Mouse (Mus musculus) thymus, adult 2 months (tissue): ENCODE data around the gene Nabp2. TPM values are rescaled to one million over a fixed set of nuclear protein-coding genes. Genes with fewer than 3 reads are reported as not detected.
A peak's percentile ranks its signal among the peaks of the same experiment; 100 is the strongest.

Source experiments
- DNase-seq: peaks from one replicate; pipeline ENCODE4 v3.0.0; 2021
- H3K27ac ChIP-seq: fragments of 200-500 bp; 2 replicates; pipeline ENCODE4 v1.5.1; 2012; ENCODE audit warnings: low read length, control low read depth; ENCODE audit not compliant: control insufficient read depth, insufficient read depth
- H3K27me3 ChIP-seq: fragments of 200-500 bp; 2 replicates; pipeline ENCODE4 v1.6.1; 2012; ENCODE audit warnings: mild to moderate bottlenecking, low read length, moderate library complexity, mixed read lengths; ENCODE audit not compliant: control insufficient read depth, insufficient read depth
- H3K36me3 ChIP-seq: fragments of 200-500 bp; 2 replicates; pipeline ENCODE4 v1.6.1; 2012; ENCODE audit warnings: mild to moderate bottlenecking, low read length, moderate library complexity; ENCODE audit not compliant: control insufficient read depth, insufficient read depth
- H3K4me1 ChIP-seq: fragments of 200-500 bp; replicated peaks from 2 replicates; pipeline ENCODE4 v1.6.1; 2012; ENCODE audit warnings: low read length; ENCODE audit not compliant: control insufficient read depth, insufficient read depth
- H3K4me3 ChIP-seq: fragments of 200-500 bp; 2 replicates; pipeline ENCODE4 v1.5.1; 2012; ENCODE audit warnings: mild to moderate bottlenecking, low read length, control low read depth, moderate library complexity; ENCODE audit not compliant: control insufficient read depth, insufficient read depth
- CTCF ChIP-seq: fragments of 200-500 bp; IDR thresholded peaks from 2 replicates; pipeline ENCODE4 v1.5.1; 2012; ENCODE audit warnings: mild to moderate bottlenecking, control low read depth, low read length, moderate library complexity, borderline replicate concordance; ENCODE audit not compliant: control insufficient read depth, poor library complexity, insufficient read depth; ENCODE audit errors: extremely low read depth
- POLR2A ChIP-seq: fragments of 200-500 bp; IDR thresholded peaks from 2 replicates; pipeline ENCODE4 v1.6.1; 2012; ENCODE audit warnings: mild to moderate bottlenecking, low read length, control low read depth, moderate library complexity; ENCODE audit not compliant: control insufficient read depth, poor library complexity, insufficient read depth; ENCODE audit errors: extremely low read depth
- WGBS: fragments of 180-500 bp; shearing (Covaris S2); methylation state at CpG from one replicate; pipeline ENCODE4 v1.1.7; 2018; 5-methylcytosine and 5-hydroxymethylcytosine counted together
- polyA plus RNA-seq: library from polyadenylated mRNA; depleted of rRNA; stranded (reverse); fragments of >200 nt; gene quantifications from 2 replicates; pipeline ENCODE4 v1.2.3, GENCODE M21; 2012; rRNA removed

Nabp2 gene
- polyA plus RNA-seq, 1 experiment = 18.0 TPM

GRCm38 (mm10) chr10:128369218-128369543, 42.1 kb downstream of the Nabp2 start:
- WGBS = 7% methylated on average over 9 of the region's 9 CpGs
- peak overlapping the region; percentile 8 for H3K27ac ChIP-seq
- H3K36me3 ChIP-seq = no peaks in the 10 kb centered on the region
- DNase-seq = no peak
- TF ChIP-seq CTCF (no peak), POLR2A (no peak)
- peak overlapping the region; percentile 81 for H3K4me3 ChIP-seq
- peaks cover 11% of the 10 kb centered on the region for H3K4me1 ChIP-seq
- H3K27me3 ChIP-seq = no peaks in the 10 kb centered on the region

DNA sequence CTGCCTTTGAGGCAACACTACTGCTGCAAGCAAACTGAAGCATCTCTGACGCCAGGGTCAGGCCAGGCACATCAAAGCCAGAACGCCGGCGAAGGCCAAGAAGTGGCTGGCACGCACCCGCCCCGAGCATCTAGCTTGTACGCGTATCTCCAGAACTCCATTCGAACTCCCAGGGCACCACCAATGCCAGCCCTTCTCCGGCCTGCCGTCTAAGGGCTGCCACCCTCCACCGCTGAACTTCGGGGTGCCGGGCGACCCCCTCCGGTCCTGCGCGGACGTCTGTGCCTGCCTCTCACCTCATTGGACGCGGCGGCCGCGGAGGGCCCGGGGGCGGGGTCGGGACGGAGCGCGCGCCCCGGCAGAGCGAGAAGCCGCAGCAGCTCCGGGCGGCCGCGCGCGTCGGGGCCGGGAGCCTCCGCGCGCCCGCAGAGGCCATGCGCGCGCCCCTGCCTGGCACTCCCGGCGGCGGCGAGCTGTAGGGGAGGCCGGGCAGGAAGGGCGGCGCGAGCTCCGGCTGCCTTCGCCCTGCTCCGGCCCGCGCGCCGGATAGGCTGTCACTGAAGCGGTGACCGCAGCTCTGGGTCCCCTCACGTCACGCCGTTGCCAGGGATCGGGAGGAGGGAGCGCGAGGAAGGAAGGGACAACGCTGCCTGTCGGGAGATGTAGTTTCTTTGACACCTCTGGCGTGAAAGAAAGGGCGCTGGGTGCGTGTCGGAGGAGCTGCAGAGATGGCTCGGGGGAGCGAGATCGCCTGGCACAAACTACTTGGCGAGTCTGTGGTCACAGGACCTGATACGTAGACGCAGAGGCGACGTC, 42.7 kb downstream of the Nabp2 start, which contains the start of gene Coq10a:
Gene Coq10a, minus strand, starts transcription at position 596 of the 816 bp plus-strand sequence.
- DNase-seq = peak; percentile 90
- peak within 1 kb of the TSS; percentile 81 for H3K4me3 ChIP-seq
- peaks cover 1% of the 10 kb centered on the region for H3K36me3 ChIP-seq
- H3K27me3 ChIP-seq = no peaks in the 10 kb centered on the region
- WGBS = under 1% methylated on average over 84 of the region's 87 CpGs
- TF ChIP-seq CTCF (peak; percentile 45; the same call in 1 of the 2 replicates), POLR2A (peak; percentile 93; the same call in 1 of the 2 replicates)
- H3K4me1 ChIP-seq = peaks cover 11% of the 10 kb centered on the region
- H3K27ac ChIP-seq = peak within 1 kb of the TSS; percentile 49

- 15% methylated on average over 19 of the region's 19 CpGs for WGBS
- Histone ChIP-seq H3K4me1 (peaks cover 11% of the 10 kb centered on the region), H3K27me3 (no peaks in the 10 kb centered on the region), H3K4me3 (peak overlapping the region; percentile 81), H3K36me3 (peaks cover 8% of the 10 kb centered on the region), H3K27ac (peak overlapping the region; percentile 49)
- no peak for DNase-seq
- TF ChIP-seq CTCF (no peak), POLR2A (no peak)
Observed at GRCm38 (mm10) chr10:128367899-128368401, 43.3 kb downstream of the Nabp2 start.

DNA sequence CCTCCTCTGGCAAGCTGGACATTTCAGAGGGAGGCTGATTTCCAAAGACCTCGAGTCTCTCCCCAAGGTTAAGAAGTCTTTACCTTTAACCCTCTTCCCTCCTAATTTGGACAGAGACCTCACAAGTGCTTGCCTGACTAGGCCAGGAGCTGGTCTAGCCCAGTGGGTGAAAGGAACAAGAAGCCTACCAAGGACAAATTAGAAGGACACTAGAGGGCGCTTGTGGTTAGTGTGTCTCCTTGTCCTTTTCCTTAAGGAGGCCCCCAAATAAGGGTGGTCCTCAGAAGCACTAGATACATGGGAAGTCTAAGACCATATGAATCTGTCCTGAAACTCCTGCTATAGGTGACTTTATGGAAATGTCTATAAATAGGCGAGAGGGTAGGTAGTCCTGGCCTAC, 48.7 kb downstream of the Nabp2 start:
- no peaks in the 10 kb centered on the region for H3K4me1 ChIP-seq
- DNase-seq = peak; percentile 39
- TF ChIP-seq CTCF = no peak
- TF ChIP-seq POLR2A = no peak
- no peak overlapping the region for H3K4me3 ChIP-seq
- H3K27ac ChIP-seq = no peak overlapping the region
- WGBS = 70% methylated on average over 3 of the region's 3 CpGs
- H3K36me3 ChIP-seq = peaks cover 50% of the 10 kb centered on the region
- no peaks in the 10 kb centered on the region for H3K27me3 ChIP-seq

DNA sequence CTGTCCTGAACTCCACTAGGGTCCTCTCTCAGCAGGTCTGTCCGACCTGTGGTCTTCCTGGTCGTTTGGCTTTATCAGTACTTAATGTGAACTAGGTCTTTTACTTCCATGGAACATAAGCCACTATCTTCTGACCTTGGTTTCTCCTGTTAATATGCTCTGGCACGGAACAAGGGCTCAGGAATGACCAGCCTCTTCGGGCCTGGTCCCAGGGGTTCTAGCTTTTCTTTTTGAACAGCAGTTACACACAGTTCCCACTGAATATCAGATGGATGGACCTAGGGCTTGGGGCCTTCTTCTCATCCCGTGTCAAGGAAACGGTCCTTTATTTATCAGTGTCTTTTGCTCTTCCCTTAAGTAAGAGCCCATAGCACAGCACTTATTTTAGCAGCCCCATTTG, 49.5 kb downstream of the Nabp2 start:
- H3K4me3 ChIP-seq = no peak overlapping the region
- WGBS = 96% methylated on average over 6 of the region's 6 CpGs
- H3K36me3 ChIP-seq = peaks cover 50% of the 10 kb centered on the region
- H3K27ac ChIP-seq = no peak overlapping the region
- no peaks in the 10 kb centered on the region for H3K4me1 ChIP-seq
- TF ChIP-seq CTCF = no peak
- TF ChIP-seq POLR2A = no peak
- no peaks in the 10 kb centered on the region for H3K27me3 ChIP-seq
- DNase-seq = no peak

DNA sequence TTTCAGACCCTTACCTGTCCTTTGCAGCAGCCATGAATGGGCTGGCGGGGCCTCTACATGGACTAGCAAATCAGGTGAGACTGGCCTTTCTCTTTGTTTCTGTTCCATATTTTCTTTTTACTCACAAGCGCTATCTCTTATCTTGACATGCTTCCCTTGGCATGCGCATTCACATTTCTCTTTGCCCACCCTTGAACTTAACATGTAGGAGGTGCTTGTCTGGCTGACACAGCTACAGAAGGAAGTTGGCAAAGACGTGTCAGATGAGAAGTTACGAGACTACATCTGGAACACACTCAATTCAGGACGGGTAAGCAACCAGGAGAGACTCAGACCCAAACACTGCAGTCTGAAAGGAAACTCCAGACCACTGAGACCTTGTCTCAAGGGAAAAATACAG, 52.1 kb downstream of the Nabp2 start:
- TF ChIP-seq POLR2A (no peak), CTCF (no peak)
- no peak for DNase-seq
- no peaks in the 10 kb centered on the region for H3K27me3 ChIP-seq
- no peaks in the 10 kb centered on the region for H3K4me1 ChIP-seq
- H3K4me3 ChIP-seq = no peak overlapping the region
- H3K27ac ChIP-seq = no peak overlapping the region
- 95% methylated on average over 6 of the region's 6 CpGs for WGBS
- H3K36me3 ChIP-seq = peaks cover 64% of the 10 kb centered on the region

DNA sequence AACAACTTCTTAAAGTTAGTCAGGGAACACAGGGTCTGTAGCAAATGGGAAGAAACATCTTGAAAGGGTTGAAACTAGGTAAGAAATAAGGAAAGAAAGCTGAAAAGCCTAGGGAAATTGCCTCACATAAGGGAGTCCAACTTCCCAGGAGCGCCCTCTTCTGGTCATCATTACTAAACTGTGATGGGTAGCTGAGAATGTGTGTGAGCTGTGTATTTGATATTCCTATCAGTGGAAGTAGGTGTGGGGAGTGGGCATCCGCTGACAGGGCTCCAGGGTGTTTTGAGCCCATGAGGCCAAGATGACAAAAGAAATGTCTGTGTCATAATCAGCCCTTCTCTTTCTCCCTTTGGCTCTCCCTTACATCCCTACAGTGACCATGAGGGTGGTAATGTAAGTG, 52.5 kb downstream of the Nabp2 start:
- DNase-seq = peak; percentile 61
- WGBS = 52% methylated on average over 2 of the region's 2 CpGs
- no peaks in the 10 kb centered on the region for H3K4me1 ChIP-seq
- no peak overlapping the region for H3K27ac ChIP-seq
- no peak overlapping the region for H3K4me3 ChIP-seq
- TF ChIP-seq POLR2A (no peak), CTCF (no peak)
- H3K27me3 ChIP-seq = no peaks in the 10 kb centered on the region
- peaks cover 68% of the 10 kb centered on the region for H3K36me3 ChIP-seq

Other genes starting within 250 kb of the Nabp2 start
- gene Rbms2, start 231.2 kb downstream of the Nabp2 start, polyA plus RNA-seq = 65.3 and 76.2 TPM in 2 replicates
- gene Gls2, start 217.0 kb downstream of the Nabp2 start, polyA plus RNA-seq = 1.2 and 6.6 TPM in 2 replicates
- 9.8 and 10.9 TPM in 2 replicates for gene Spryd4, start 199.7 kb downstream of the Nabp2 start, polyA plus RNA-seq
- 0.19 and 0.24 TPM in 2 replicates for gene Mip, start 185.7 kb downstream of the Nabp2 start, polyA plus RNA-seq
- gene Timeless, start 179.4 kb downstream of the Nabp2 start, polyA plus RNA-seq = 21.3 and 29.3 TPM in 2 replicates
- gene Apon, start 157.4 kb downstream of the Nabp2 start, polyA plus RNA-seq = 0.39 and 0.96 TPM in 2 replicates
- gene Apof, start 142.8 kb downstream of the Nabp2 start, polyA plus RNA-seq = 0.38 and 4.1 TPM in 2 replicates
- 54.9 and 62.0 TPM in 2 replicates for gene Stat2, start 140.9 kb downstream of the Nabp2 start, polyA plus RNA-seq
- gene Il23a, start 112.7 kb downstream of the Nabp2 start, polyA plus RNA-seq = 2.0 and 2.5 TPM in 2 replicates
- 67.5 and 68.4 TPM in 2 replicates for gene Pan2, start 108.2 kb downstream of the Nabp2 start, polyA plus RNA-seq
- gene Cnpy2, start 89.0 kb downstream of the Nabp2 start, polyA plus RNA-seq = 34.3 and 41.7 TPM in 2 replicates
- 215 and 225 TPM in 2 replicates for gene Cs, start 73.8 kb downstream of the Nabp2 start, polyA plus RNA-seq
- 62.9 and 71.7 TPM in 2 replicates for gene Coq10a, start 42.5 kb downstream of the Nabp2 start, polyA plus RNA-seq
- gene Ankrd52, start 34.4 kb downstream of the Nabp2 start, polyA plus RNA-seq = 71.0 and 87.0 TPM in 2 replicates
- gene Slc39a5, start 10.3 kb downstream of the Nabp2 start, polyA plus RNA-seq = 0.53 and 0.65 TPM in 2 replicates
- 37.8 and 40.4 TPM in 2 replicates for gene Rnf41, start 165 bp upstream of the Nabp2 start, polyA plus RNA-seq
- 176 and 211 TPM in 2 replicates for gene Smarcc2, start 47.8 kb upstream of the Nabp2 start, polyA plus RNA-seq
- gene Myl6, start 82.7 kb upstream of the Nabp2 start, polyA plus RNA-seq = 445 and 566 TPM in 2 replicates
- 2.7 and 3.9 TPM in 2 replicates for gene Myl6b, start 87.2 kb upstream of the Nabp2 start, polyA plus RNA-seq
- gene Esyt1, start 114.4 kb upstream of the Nabp2 start, polyA plus RNA-seq = 146 and 155 TPM in 2 replicates
- 25.6 and 27.1 TPM in 2 replicates for gene Zc3h10, start 136.3 kb upstream of the Nabp2 start, polyA plus RNA-seq
- 1,821 and 2,108 TPM in 2 replicates for gene Rpl41, start 137.8 kb upstream of the Nabp2 start, polyA plus RNA-seq
- 46.8 and 52.9 TPM in 2 replicates for gene Pa2g4, start 154.5 kb upstream of the Nabp2 start, polyA plus RNA-seq
- 2.8 and 3.3 TPM in 2 replicates for gene Erbb3, start 178.2 kb upstream of the Nabp2 start, polyA plus RNA-seq
- gene Rps26, start 215.3 kb upstream of the Nabp2 start, polyA plus RNA-seq = 988 and 1,135 TPM in 2 replicates
- gene Ikzf4, start 234.5 kb upstream of the Nabp2 start, polyA plus RNA-seq = 6.7 and 8.6 TPM in 2 replicates